Mouse (Mus musculus) ES-CJ7 (cell line): ENCODE data around the gene Samd8.

Source experiments
- DNase-seq: peaks from one replicate; pipeline ENCODE4 v3.0.0; 2011; ENCODE audit warnings: low read depth, low spot score

The Samd8 gene

GRCm38 (mm10) chr14:21825786-21826491 is 75.6 kb downstream of the Samd8 start:
- DNase-seq: no peak

- DNase-seq: peak; percentile 96
Observed at GRCm38 (mm10) chr14:21830876-21831767, 80.8 kb downstream of the Samd8 start.

- peak; percentile 68 for DNase-seq
Observed at GRCm38 (mm10) chr14:21831830-21832403, 81.6 kb downstream of the Samd8 start.

GRCm38 (mm10) chr14:21838336-21839017 is 88.1 kb downstream of the Samd8 start:
- no peak for DNase-seq

- DNase-seq: no peak
Observed at GRCm38 (mm10) chr14:21841819-21842592, 91.7 kb downstream of the Samd8 start.

GRCm38 (mm10) chr14:21843263-21843662 is 92.9 kb downstream of the Samd8 start:
- no peak for DNase-seq

GRCm38 (mm10) chr14:21846827-21847380 is 96.6 kb downstream of the Samd8 start:
- no peak for DNase-seq

GRCm38 (mm10) chr14:21847381-21848165 is 97.2 kb downstream of the Samd8 start:
- DNase-seq: peak; percentile 82
